Mouse (Mus musculus): ENCODE data around the gene Nrxn3. TPM values are rescaled to one million over a fixed set of nuclear protein-coding genes. Genes with fewer than 3 reads are reported as not detected.

The Nrxn3 gene
- total RNA-seq, 2 experiments from 2014 or later = 0.57 to 0.97 TPM

GRCm38 (mm10) chr12:88931713-88932112 is 209.0 kb downstream of the Nrxn3 start:
- no peak for DNase-seq

GRCm38 (mm10) chr12:88939679-88940078 is 217.0 kb downstream of the Nrxn3 start:
- no peak for DNase-seq

GRCm38 (mm10) chr12:88944967-88945366 is 222.3 kb downstream of the Nrxn3 start:
- no peak for DNase-seq

- no peak for DNase-seq
Observed at GRCm38 (mm10) chr12:88949870-88950269, 227.2 kb downstream of the Nrxn3 start.

- DNase-seq = no peak
Observed at GRCm38 (mm10) chr12:88952937-88953600, 230.4 kb downstream of the Nrxn3 start.

- no peak for DNase-seq
Observed at GRCm38 (mm10) chr12:88953801-88954200, 231.1 kb downstream of the Nrxn3 start.

GRCm38 (mm10) chr12:88957431-88957830 is 234.8 kb downstream of the Nrxn3 start:
- DNase-seq = no peak

- no peak for DNase-seq
Observed at GRCm38 (mm10) chr12:88960817-88961216, 238.1 kb downstream of the Nrxn3 start.

GRCm38 (mm10) chr12:88966329-88966728 is 243.7 kb downstream of the Nrxn3 start:
- no peak for DNase-seq

- peak; percentile 9 for DNase-seq
Observed at GRCm38 (mm10) chr12:88976621-88977020, 253.9 kb downstream of the Nrxn3 start.

- DNase-seq = peak; percentile 37
Observed at GRCm38 (mm10) chr12:88983688-88984330, 261.1 kb downstream of the Nrxn3 start.

- DNase-seq = no peak
Observed at GRCm38 (mm10) chr12:88984375-88984774, 261.7 kb downstream of the Nrxn3 start.

GRCm38 (mm10) chr12:88984804-88985203 is 262.1 kb downstream of the Nrxn3 start:
- no peak for DNase-seq

GRCm38 (mm10) chr12:88987046-88987445 is 264.4 kb downstream of the Nrxn3 start:
- DNase-seq = no peak

- DNase-seq = no peak
Observed at GRCm38 (mm10) chr12:88990753-88991152, 268.1 kb downstream of the Nrxn3 start.

GRCm38 (mm10) chr12:88992141-88992540 is 269.5 kb downstream of the Nrxn3 start:
- no peak for DNase-seq

GRCm38 (mm10) chr12:88993788-88994187 is 271.1 kb downstream of the Nrxn3 start:
- DNase-seq = no peak

- DNase-seq = no peak
Observed at GRCm38 (mm10) chr12:89016436-89016835, 293.8 kb downstream of the Nrxn3 start.

GRCm38 (mm10) chr12:89025180-89025579 is 302.5 kb downstream of the Nrxn3 start:
- DNase-seq = no peak

GRCm38 (mm10) chr12:89035984-89036618 is 313.4 kb downstream of the Nrxn3 start:
- DNase-seq = no peak

- DNase-seq = no peak
Observed at GRCm38 (mm10) chr12:89040151-89040550, 317.5 kb downstream of the Nrxn3 start.

- DNase-seq = no peak
Observed at GRCm38 (mm10) chr12:89041429-89042107, 318.9 kb downstream of the Nrxn3 start.

GRCm38 (mm10) chr12:89049279-89049678 is 326.6 kb downstream of the Nrxn3 start:
- peak; percentile 61 for DNase-seq

Data from adrenal gland, postnatal 10 days (tissue).